Mouse (Mus musculus) duodenum, adult 2 months (tissue): ENCODE measurements around the gene Cdc42ep1. TPM values are rescaled to one million over a fixed set of nuclear protein-coding genes. Genes with fewer than 3 reads are reported as not detected.

ENCODE experiments used
- polyA plus RNA-seq: library from polyadenylated mRNA; depleted of rRNA; stranded (reverse); fragments of >200 nt; gene quantifications from 2 replicates; pipeline ENCODE4 v1.2.3, GENCODE M21; 2012; ENCODE audit warnings: low replicate concordance; rRNA removed

Cdc42ep1 gene
- 22.7 and 43.2 TPM in 2 replicates for polyA plus RNA-seq

GRCm38 (mm10) chr15:78842371-78843163, at the start of gene Cdc42ep1:
Gene Cdc42ep1 (plus strand): TSS chr15:78842624.

GRCm38 (mm10) chr15:78802776-78803391, 39.5 kb upstream of the Cdc42ep1 start, which contains the start of gene Card10:
Gene Card10 (minus strand): TSS chr15:78803042.

DNA sequence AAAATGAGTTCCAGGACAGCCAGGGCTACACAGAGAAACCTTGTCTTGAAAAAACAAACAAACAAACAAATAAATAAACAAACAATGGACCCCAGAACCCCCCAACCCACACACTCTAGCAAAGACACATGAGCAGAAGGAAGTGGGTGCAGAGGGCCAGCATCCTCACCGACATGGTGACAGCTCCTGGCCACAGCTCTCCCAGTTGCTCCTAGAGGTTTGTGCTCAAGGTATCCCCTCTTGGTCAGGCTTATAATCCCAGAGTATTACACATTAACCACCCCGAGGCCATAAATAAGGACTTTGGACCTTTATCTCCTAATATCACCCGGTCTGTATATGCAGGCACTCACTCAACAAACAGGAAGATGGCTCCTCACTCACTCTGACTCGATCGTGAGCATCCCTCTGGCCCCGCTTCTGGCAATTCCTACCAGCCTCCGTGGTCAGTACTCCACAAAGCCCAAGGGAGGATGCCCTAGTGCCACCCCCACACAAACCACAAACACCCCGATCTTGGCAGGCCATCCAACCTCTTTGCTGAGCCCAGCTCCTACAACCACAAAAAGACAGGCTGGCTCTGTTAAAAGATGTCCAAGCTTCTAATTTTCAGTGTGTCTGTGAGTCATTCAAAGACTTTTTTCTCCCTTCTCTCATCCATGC, 13.0 kb downstream of the Cdc42ep1 start, which contains the start of gene Lgals2:
Lgals2 (minus strand) TSS at position 227 of the 663 bp plus-strand sequence.

DNA sequence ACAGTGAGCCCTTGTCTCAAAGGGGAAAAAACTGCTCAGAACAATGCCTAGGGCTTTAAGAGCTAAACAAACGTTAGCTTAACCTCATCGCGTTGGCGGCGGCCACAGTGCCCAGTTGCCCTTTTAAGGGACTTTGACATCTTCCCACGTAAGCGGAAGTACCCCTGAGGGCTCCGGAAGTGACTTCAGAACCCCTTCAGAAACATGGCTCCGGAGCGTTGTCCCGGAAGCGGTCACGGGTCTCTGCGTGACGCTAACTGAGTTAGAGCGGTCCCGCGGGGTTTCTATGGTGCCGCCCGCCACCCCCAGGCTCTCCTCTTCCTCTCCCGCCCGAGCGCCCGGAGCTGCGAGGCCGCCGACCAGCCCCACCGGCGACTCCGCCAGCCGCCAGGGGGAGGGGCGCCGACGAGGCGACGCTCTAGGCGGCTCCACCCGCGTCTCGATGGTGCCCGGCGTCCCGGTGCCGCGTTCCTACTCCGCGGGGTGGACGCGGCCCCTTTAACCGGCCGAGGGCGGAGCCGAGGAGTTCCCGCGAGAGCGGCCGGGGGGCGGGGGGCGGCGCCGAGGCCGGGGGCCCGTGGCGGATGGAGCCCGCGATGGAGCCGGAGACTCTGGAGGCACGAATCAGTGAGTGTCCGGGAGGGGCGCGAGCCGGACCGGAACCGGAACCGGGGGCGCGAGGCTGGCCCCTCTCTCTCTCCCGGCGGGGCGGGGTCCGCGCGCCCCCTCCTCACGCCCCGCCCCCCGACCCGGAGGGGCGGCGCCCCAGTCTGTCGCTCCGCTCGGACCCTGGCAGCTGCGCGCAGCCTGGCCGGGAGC, 34.8 kb downstream of the Cdc42ep1 start, which contains the start of gene Gga1:
Gga1 (plus strand) TSS at position 200 of the 819 bp plus-strand sequence.

GRCm38 (mm10) chr15:78899409-78899739, 57.0 kb downstream of the Cdc42ep1 start, which contains the start of gene Gm49510:
Gene Gm49510 (plus strand): TSS chr15:78899667.

GRCm38 (mm10) chr15:78899740-78900584, 57.5 kb downstream of the Cdc42ep1 start, which contains the start of gene Sh3bp1:
Gene Sh3bp1 (plus strand): TSS chr15:78899768.

Other genes with a start within 250 kb of the Cdc42ep1 start
- gene Cyth4, start 245.6 kb upstream of the Cdc42ep1 start, polyA plus RNA-seq = 6.4 and 9.5 TPM in 2 replicates
- 0.11 and 0.25 TPM in 2 replicates for gene Elfn2, start 123.9 kb upstream of the Cdc42ep1 start, polyA plus RNA-seq
- 5.8 and 9.9 TPM in 2 replicates for gene Mfng, start 69.1 kb upstream of the Cdc42ep1 start, polyA plus RNA-seq
- gene Card10, start 39.6 kb upstream of the Cdc42ep1 start, polyA plus RNA-seq = 19.8 and 24.8 TPM in 2 replicates
- gene Lgals2, start 12.9 kb downstream of the Cdc42ep1 start, polyA plus RNA-seq = 1,850 and 2,238 TPM in 2 replicates
- 106 and 145 TPM in 2 replicates for gene Gga1, start 34.6 kb downstream of the Cdc42ep1 start, polyA plus RNA-seq
- 0.12 and 0.13 TPM in 2 replicates for gene Gm49510, start 57.0 kb downstream of the Cdc42ep1 start, polyA plus RNA-seq
- 58.0 and 64.8 TPM in 2 replicates for gene Sh3bp1, start 57.1 kb downstream of the Cdc42ep1 start, polyA plus RNA-seq
- gene Pdxp, start 71.3 kb downstream of the Cdc42ep1 start, polyA plus RNA-seq = 3.9 and 4.0 TPM in 2 replicates
- gene Lgals1, start 84.1 kb downstream of the Cdc42ep1 start, polyA plus RNA-seq = 75.9 and 89.4 TPM in 2 replicates
- 11.1 and 12.5 TPM in 2 replicates for gene Nol12, start 92.3 kb downstream of the Cdc42ep1 start, polyA plus RNA-seq
- 49.7 and 55.3 TPM in 2 replicates for gene Triobp, start 105.1 kb downstream of the Cdc42ep1 start, polyA plus RNA-seq
- gene H1f0, start 185.8 kb downstream of the Cdc42ep1 start, polyA plus RNA-seq = 146 and 201 TPM in 2 replicates
- gene Galr3, start 199.3 kb downstream of the Cdc42ep1 start, polyA plus RNA-seq = 8.1 and 19.3 TPM in 2 replicates
- gene Ankrd54, start 220.3 kb downstream of the Cdc42ep1 start, polyA plus RNA-seq = 138 and 175 TPM in 2 replicates
- 66.9 and 77.4 TPM in 2 replicates for gene Eif3l, start 232.6 kb downstream of the Cdc42ep1 start, polyA plus RNA-seq